7 mouse cellular contexts compared by ENCODE assay signal in genomic region chr7:4690387-4690786, GRCm38 (mm10). TPM values are rescaled to one million over a fixed set of nuclear protein-coding genes. Genes with fewer than 3 reads are reported as not detected.
DNase-seq lines count a peak whose midpoint lies in the region; ATAC-seq and TF ChIP-seq lines count a peak whose summit lies in the region.

Gene Brsk1, plus strand, starts transcription at chr7:4690604.

- H3K4me3 ChIP-seq in gastrocnemius, adult 2 months = peak within 1 kb of the TSS; percentile 76
- peak within 1 kb of the TSS; percentile 75 for H3K4me3 ChIP-seq in intestine, embryonic 14.5 days (ENCODE audit: low read depth, low read length)
- peak within 1 kb of the TSS; percentile 98 for H3K4me3 ChIP-seq in limb, embryonic 11.5 days (ENCODE audit: low read depth, low read length)
- H3K4me3 ChIP-seq in midbrain, embryonic 14.5 days (replicated peaks; ENCODE audit: low read depth, low read length) = peak within 1 kb of the TSS; percentile 99
- H3K4me3 ChIP-seq in stomach, postnatal 0 days (ENCODE audit: low read depth, low read length) = peak within 1 kb of the TSS; percentile 70

- no peak for TF ChIP-seq EP300 in stomach, postnatal 0 days (optimal IDR thresholded peaks at IDR 0.05)

- H3K36me3 ChIP-seq in intestine, embryonic 14.5 days (ENCODE audit: control insufficient read depth, insufficient read depth, low read length) = peaks cover 26% of the 10 kb centered on the region
- H3K36me3 ChIP-seq in limb, embryonic 11.5 days (ENCODE audit: control insufficient read depth, insufficient read depth, low read length) = peaks cover 6% of the 10 kb centered on the region; the same call in 1 of the 2 replicates
- peaks cover 30% of the 10 kb centered on the region for H3K36me3 ChIP-seq in midbrain, embryonic 14.5 days (ENCODE audit: control insufficient read depth, insufficient read depth, low read length)
- H3K36me3 ChIP-seq in stomach, postnatal 0 days (ENCODE audit: control insufficient read depth, insufficient read depth, low read length) = peaks cover 3% of the 10 kb centered on the region; the same call in 1 of the 2 replicates

- ATAC-seq in intestine, embryonic 14.5 days (replicated peaks; ENCODE audit: low FRiP score, low TSS enrichment, low read depth) = peak; percentile 69
- peak; percentile 67; the same call in 1 of the 2 replicates for ATAC-seq in limb, embryonic 11.5 days (ENCODE audit: insufficient number of reproducible peaks, low FRiP score, low TSS enrichment, low read depth)
- peak; percentile 91 for ATAC-seq in midbrain, embryonic 14.5 days (ENCODE audit: low FRiP score, low TSS enrichment)
- peak; percentile 58; the same call in 1 of the 2 replicates for ATAC-seq in stomach, postnatal 0 days (ENCODE audit: low FRiP score, low TSS enrichment)

- intact Hi-C loops in gastrocnemius, adult 2 months (cut with DNase I) = no loop called here

- no peaks in the 10 kb centered on the region for H3K27me3 ChIP-seq in intestine, embryonic 14.5 days (replicated peaks; ENCODE audit: control insufficient read depth, insufficient read depth, low read length)
- no peaks in the 10 kb centered on the region for H3K27me3 ChIP-seq in limb, embryonic 11.5 days (ENCODE audit: control insufficient read depth, insufficient read depth, low read length)
- H3K27me3 ChIP-seq in midbrain, embryonic 14.5 days (ENCODE audit: control insufficient read depth, insufficient read depth, low read length) = no peaks in the 10 kb centered on the region
- H3K27me3 ChIP-seq in stomach, postnatal 0 days (ENCODE audit: control insufficient read depth, insufficient read depth, low read length) = no peaks in the 10 kb centered on the region

- H3K4me2 ChIP-seq in intestine, embryonic 14.5 days (ENCODE audit: low read length) = peak within 1 kb of the TSS; percentile 83
- peak within 1 kb of the TSS; percentile 77 for H3K4me2 ChIP-seq in limb, embryonic 11.5 days (ENCODE audit: low read depth, severe bottlenecking)
- H3K4me2 ChIP-seq in midbrain, embryonic 14.5 days (ENCODE audit: low read length) = peak within 1 kb of the TSS; percentile 74
- peak within 1 kb of the TSS; percentile 91 for H3K4me2 ChIP-seq in stomach, postnatal 0 days (replicated peaks; ENCODE audit: low read depth)

- H3K9ac ChIP-seq in intestine, embryonic 14.5 days (ENCODE audit: low read length) = peak within 1 kb of the TSS; percentile 97
- peak within 1 kb of the TSS; percentile 99 for H3K9ac ChIP-seq in limb, embryonic 11.5 days (ENCODE audit: low read length)
- H3K9ac ChIP-seq in midbrain, embryonic 14.5 days (replicated peaks; ENCODE audit: low read length) = peak within 1 kb of the TSS; percentile 100
- H3K9ac ChIP-seq in stomach, postnatal 0 days (ENCODE audit: low read length) = peak within 1 kb of the TSS; percentile 91

- no peaks in the 10 kb centered on the region for H3K9me3 ChIP-seq in intestine, embryonic 14.5 days (ENCODE audit: control insufficient read depth, low read length)
- H3K9me3 ChIP-seq in limb, embryonic 11.5 days (ENCODE audit: control insufficient read depth, low read length) = no peaks in the 10 kb centered on the region
- H3K9me3 ChIP-seq in midbrain, embryonic 14.5 days (ENCODE audit: control insufficient read depth, low read length) = no peaks in the 10 kb centered on the region
- H3K9me3 ChIP-seq in stomach, postnatal 0 days (ENCODE audit: control insufficient read depth, low read length) = no peaks in the 10 kb centered on the region

- H3K27ac ChIP-seq in gastrocnemius, adult 2 months = peak within 1 kb of the TSS; percentile 74
- H3K27ac ChIP-seq in intestine, embryonic 14.5 days (ENCODE audit: low read depth) = peak within 1 kb of the TSS; percentile 90
- H3K27ac ChIP-seq in limb, embryonic 11.5 days (replicated peaks; ENCODE audit: low read depth, low read length) = peak within 1 kb of the TSS; percentile 93
- H3K27ac ChIP-seq in midbrain, embryonic 14.5 days (replicated peaks; ENCODE audit: low read depth, low read length) = peak within 1 kb of the TSS; percentile 96
- peak within 1 kb of the TSS; percentile 88 for H3K27ac ChIP-seq in stomach, postnatal 0 days (replicated peaks)

- H3K4me1 ChIP-seq in intestine, embryonic 14.5 days (replicated peaks; ENCODE audit: control insufficient read depth, insufficient read depth, low read length) = peaks cover 6% of the 10 kb centered on the region; the same call in 1 of the 2 replicates
- H3K4me1 ChIP-seq in limb, embryonic 11.5 days (ENCODE audit: control insufficient read depth, insufficient read depth, low read length) = peaks cover 5% of the 10 kb centered on the region
- peaks cover 10% of the 10 kb centered on the region for H3K4me1 ChIP-seq in midbrain, embryonic 14.5 days (ENCODE audit: control insufficient read depth, insufficient read depth, low read length)
- no peaks in the 10 kb centered on the region for H3K4me1 ChIP-seq in stomach, postnatal 0 days (replicated peaks; ENCODE audit: control insufficient read depth, insufficient read depth)

- peak; percentile 43 for DNase-seq in adrenal gland, adult 8-10 months
- peak; percentile 81 to 90 for DNase-seq in cerebellum, postnatal 36 days
- peak; percentile 67 for DNase-seq in gastrocnemius, adult 2 months
- DNase-seq in intestine, embryonic 14.5 days (ENCODE audit: low spot score) = peak; percentile 96
- DNase-seq in limb, embryonic 11.5 days (ENCODE audit: low spot score) = peak; percentile 94
- DNase-seq in midbrain, embryonic 14.5 days = peak; percentile 96
- peak; percentile 74 for DNase-seq in stomach, postnatal 0 days (ENCODE audit: low spot score)

- 0% methylated on average over 11 of the region's 18 CpGs for WGBS in intestine, embryonic 14.5 days
- WGBS in limb, embryonic 11.5 days = 3% methylated on average over 7 of the region's 18 CpGs
- 1% methylated on average over 15 of the region's 18 CpGs for WGBS in midbrain, embryonic 14.5 days
- 0% methylated on average over 5 of the region's 18 CpGs for WGBS in stomach, postnatal 0 days

- TF ChIP-seq CTCF in gastrocnemius, adult 2 months (IDR thresholded peaks at IDR 0.05) = no peak
- TF ChIP-seq CTCF in stomach, postnatal 0 days (IDR thresholded peaks at IDR 0.05; ENCODE audit: low read depth) = no peak

RNA-seq across cellular contexts. Expression of gene Brsk1, which starts in this region (rescaled TPM):
- 1 to 10 TPM; 4.2 to 8.0 (median 7.4) TPM for total RNA-seq in adrenal gland, adult 8-10 months (2022)
- total RNA-seq in gastrocnemius, adult 2 months (2021) = under 1 TPM; 0.48 to 0.75 TPM
- polyA plus RNA-seq in intestine, embryonic 14.5 days (2014; fragmentation: Nextera tagmentation; extraction: Ambion mirVana) = 1.7 and 1.9 TPM in 2 replicates
- 1.7 and 2.5 TPM in 2 replicates for polyA plus RNA-seq in limb, embryonic 11.5 days (2014; fragmentation: Nextera tagmentation; extraction: Ambion mirVana)
- 10.0 and 10.8 TPM in 2 replicates for polyA plus RNA-seq in midbrain, embryonic 14.5 days (2014; fragmentation: Nextera tagmentation; extraction: Ambion mirVana)
- 0.36 and 0.42 TPM in 2 replicates for polyA plus RNA-seq in stomach, postnatal 0 days (2015; fragmentation: Nextera tagmentation; extraction: Ambion mirVana)

Comparison
In these comparisons a context has a peak if more than half of its experiments do, and no peak if none do; other contexts are left out.
1. Peak in every context shown above with its lines: DNase-seq, ATAC-seq, H3K4me3 ChIP-seq and H3K27ac ChIP-seq.
2. Peak in DNase-seq, H3K4me3 ChIP-seq and H3K27ac ChIP-seq in gastrocnemius, adult 2 months; RNA of the gene not detected or under 1 TPM.
3. Peak in DNase-seq, ATAC-seq, H3K4me3 ChIP-seq, H3K27ac ChIP-seq, H3K9ac ChIP-seq and H3K4me2 ChIP-seq in stomach, postnatal 0 days; RNA of the gene not detected or under 1 TPM.
4. DNase-seq: peak in every context shown above with its lines; median percentile 96 in intestine, embryonic 14.5 days; 96 in midbrain, embryonic 14.5 days; 94 in limb, embryonic 11.5 days; 86 in cerebellum, postnatal 36 days; 74 in stomach, postnatal 0 days; 67 in gastrocnemius, adult 2 months; 43 in adrenal gland, adult 8-10 months.